Mouse (Mus musculus) kidney, adult 2 months (tissue): ENCODE results near the gene Mapre1. TPM values are rescaled to one million over a fixed set of nuclear protein-coding genes. Genes with fewer than 3 reads are reported as not detected.
"Not testable (repeated sequence)": the region's sequence is repeated elsewhere in the genome, so short reads cannot be mapped to it uniquely, and the experiment has no call there.

Experiments
- DNase-seq: peaks from one replicate; pipeline ENCODE4 v3.0.0; 2021
- H3K27ac ChIP-seq: fragments of 200-500 bp; 2 replicates; pipeline ENCODE4 v1.5.1; 2012; ENCODE audit warnings: low read depth, low read length, control low read depth, inconsistent platforms; ENCODE audit not compliant: insufficient read depth
- H3K27me3 ChIP-seq: fragments of 200-500 bp; replicated peaks from 2 replicates; pipeline ENCODE4 v1.6.1; 2012; ENCODE audit warnings: mild to moderate bottlenecking, moderate library complexity, low read length, inconsistent platforms; ENCODE audit not compliant: control insufficient read depth, insufficient read depth
- H3K36me3 ChIP-seq: fragments of 200-500 bp; 2 replicates; pipeline ENCODE4 v1.6.1; 2012; ENCODE audit warnings: mild to moderate bottlenecking, moderate library complexity, low read length, inconsistent platforms; ENCODE audit not compliant: control insufficient read depth, insufficient read depth
- H3K4me1 ChIP-seq: fragments of 200-500 bp; 2 replicates; pipeline ENCODE4 v1.6.1; 2011; ENCODE audit warnings: low read length; ENCODE audit not compliant: control insufficient read depth, insufficient read depth
- H3K4me3 ChIP-seq: fragments of 200-500 bp; 2 replicates; pipeline ENCODE4 v1.5.1; 2011; ENCODE audit warnings: mild to moderate bottlenecking, low read depth, low read length, control low read depth; ENCODE audit not compliant: insufficient read depth
- CTCF ChIP-seq: fragments of 200-500 bp; conservative IDR thresholded peaks from 2 replicates; pipeline ENCODE4 v1.5.1; 2011; ENCODE audit warnings: low read depth, mild to moderate bottlenecking, control low read depth, low read length, moderate library complexity, mixed read lengths; ENCODE audit not compliant: insufficient read depth, insufficient read length
- POLR2A ChIP-seq: fragments of 200-500 bp; IDR thresholded peaks from one replicate; pipeline ENCODE4 v1.6.1; 2011; ENCODE audit warnings: low read depth, low read length, control low read depth
- WGBS: fragments of 180-500 bp; shearing (Covaris S2); methylation state at CpG from one replicate; pipeline ENCODE4 v1.1.7; 2018; 5-methylcytosine and 5-hydroxymethylcytosine counted together
- polyA plus RNA-seq: library from polyadenylated mRNA; depleted of rRNA; stranded (reverse); fragments of >200 nt; gene quantifications from 2 replicates; pipeline ENCODE4 v1.2.3, GENCODE M21; 2012

The Mapre1 gene
- polyA plus RNA-seq, 1 experiment: 11.2 TPM

DNA sequence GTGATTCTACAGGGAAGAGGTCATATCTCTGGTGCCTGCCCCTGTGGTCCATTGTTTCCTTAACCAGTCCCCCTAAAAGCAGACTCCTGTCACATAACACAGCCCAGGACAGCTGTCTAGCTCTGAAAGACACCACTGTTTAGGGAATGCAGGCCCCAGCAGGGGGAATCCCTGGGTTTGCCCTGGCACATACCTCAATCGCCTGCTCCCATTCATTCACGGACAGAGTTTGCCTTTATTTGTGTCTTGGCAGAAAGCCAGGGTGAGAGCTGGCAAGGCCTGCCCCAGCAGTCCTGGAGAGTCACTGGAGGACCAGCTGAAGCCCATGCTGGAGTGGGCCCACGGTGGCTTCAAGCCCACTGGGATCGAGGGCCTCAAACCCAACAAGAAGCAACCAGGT, 27.8 kb upstream of the Mapre1 start:
- TF ChIP-seq CTCF (no peak), POLR2A (no peak)
- Histone ChIP-seq H3K27me3 (no peaks in the 10 kb centered on the region), H3K27ac (no peak overlapping the region), H3K4me1 (no peaks in the 10 kb centered on the region), H3K36me3 (no peaks in the 10 kb centered on the region), H3K4me3 (no peak overlapping the region)
- DNase-seq: peak; percentile 14
- WGBS: 38% methylated on average over 4 of the region's 4 CpGs

DNA sequence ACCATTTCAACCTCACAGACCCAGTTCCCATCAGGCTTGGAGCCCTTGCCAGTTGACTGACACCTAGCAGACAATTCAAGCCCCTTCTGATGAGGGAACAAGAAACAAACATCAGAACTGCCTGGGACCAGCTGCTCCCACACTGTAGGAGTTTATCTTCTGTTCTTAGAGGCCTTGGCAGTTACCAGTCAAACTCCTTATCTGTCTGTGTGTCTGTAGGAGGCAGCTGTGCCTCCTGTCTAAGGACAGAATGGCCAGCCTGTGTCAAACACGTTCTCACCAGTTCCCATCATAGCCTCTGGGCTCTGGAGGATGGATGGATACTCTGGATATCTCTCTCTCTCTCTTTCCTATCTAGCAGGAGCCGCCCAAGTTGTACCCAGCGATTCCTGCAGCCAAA, 23.2 kb upstream of the Mapre1 start:
- H3K4me1 ChIP-seq, H3K36me3 ChIP-seq, DNase-seq, H3K27ac ChIP-seq, H3K4me3 ChIP-seq, H3K27me3 ChIP-seq: not testable (repeated sequence)
- 76% methylated on average over 3 of the region's 3 CpGs for WGBS

GRCm38 (mm10) chr2:153723098-153723497, 18.0 kb upstream of the Mapre1 start:
- 89% methylated on average over 1 of the region's 1 CpGs for WGBS
- H3K4me3 ChIP-seq: no peak overlapping the region
- H3K27ac ChIP-seq: no peak overlapping the region
- H3K36me3 ChIP-seq: no peaks in the 10 kb centered on the region
- no peak for TF ChIP-seq POLR2A
- TF ChIP-seq CTCF: no peak
- no peaks in the 10 kb centered on the region for H3K27me3 ChIP-seq
- no peaks in the 10 kb centered on the region for H3K4me1 ChIP-seq
- no peak for DNase-seq

GRCm38 (mm10) chr2:153724424-153724823, 16.6 kb upstream of the Mapre1 start:
- WGBS: 95% methylated on average over 2 of the region's 2 CpGs
- TF ChIP-seq CTCF (no peak), POLR2A (no peak)
- no peak for DNase-seq
- Histone ChIP-seq H3K4me3 (no peak overlapping the region), H3K27ac (no peak overlapping the region), H3K36me3 (no peaks in the 10 kb centered on the region), H3K27me3 (no peaks in the 10 kb centered on the region), H3K4me1 (no peaks in the 10 kb centered on the region)

DNA sequence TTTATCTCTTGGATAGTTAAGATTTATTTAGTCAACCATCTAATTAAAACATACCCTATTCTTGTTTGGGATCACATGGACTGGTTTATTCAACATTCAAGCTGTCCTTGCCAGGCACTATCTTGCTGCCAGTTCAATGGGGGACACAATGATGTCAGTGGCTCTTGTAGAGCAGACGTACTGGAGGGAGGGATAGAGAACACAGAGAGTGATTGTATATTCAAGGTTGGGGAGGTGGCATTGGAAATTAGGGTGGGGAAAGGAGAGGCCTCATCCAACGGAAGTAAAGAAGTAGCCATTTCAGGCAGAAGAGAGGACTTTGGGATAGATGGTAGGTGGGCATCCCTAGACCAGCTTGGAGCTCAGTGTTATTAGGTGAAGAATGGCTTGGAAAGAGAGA, 16.2 kb upstream of the Mapre1 start:
- no peak for DNase-seq
- H3K4me3 ChIP-seq: no peak overlapping the region
- H3K27me3 ChIP-seq: no peaks in the 10 kb centered on the region
- no peaks in the 10 kb centered on the region for H3K4me1 ChIP-seq
- no peaks in the 10 kb centered on the region for H3K36me3 ChIP-seq
- TF ChIP-seq CTCF: no peak
- no peak for TF ChIP-seq POLR2A
- no peak overlapping the region for H3K27ac ChIP-seq
- 92% methylated on average over 2 of the region's 2 CpGs for WGBS

GRCm38 (mm10) chr2:153725291-153725690, 15.8 kb upstream of the Mapre1 start:
- Histone ChIP-seq H3K27ac (no peak overlapping the region), H3K36me3 (no peaks in the 10 kb centered on the region), H3K27me3 (no peaks in the 10 kb centered on the region), H3K4me1 (no peaks in the 10 kb centered on the region), H3K4me3 (no peak overlapping the region)
- TF ChIP-seq POLR2A: no peak
- no peak for TF ChIP-seq CTCF
- DNase-seq: no peak
- 82% methylated on average over 4 of the region's 4 CpGs for WGBS

DNA sequence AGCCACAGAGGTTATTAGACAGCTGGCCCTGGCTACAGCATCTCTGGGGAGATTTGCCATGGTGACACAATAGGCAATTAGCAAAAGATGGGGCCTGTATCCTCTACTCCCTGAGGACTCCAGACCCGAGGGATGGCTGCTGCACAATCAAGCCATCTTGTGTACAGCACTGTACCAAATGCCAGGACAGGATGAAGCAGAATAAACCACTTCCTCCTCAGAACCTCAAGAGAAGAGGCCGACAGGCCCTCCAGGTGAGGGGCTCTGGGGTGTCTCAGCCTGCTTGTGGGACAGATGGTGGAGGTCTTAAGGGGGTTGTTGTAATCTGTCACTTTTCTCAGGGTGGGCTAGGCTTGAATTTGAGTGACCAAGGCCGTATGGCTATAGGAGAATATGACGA, 7.0 kb upstream of the Mapre1 start:
- Histone ChIP-seq H3K36me3 (no peaks in the 10 kb centered on the region), H3K4me3 (no peak overlapping the region), H3K4me1 (no peaks in the 10 kb centered on the region), H3K27ac (no peak overlapping the region), H3K27me3 (no peaks in the 10 kb centered on the region)
- TF ChIP-seq CTCF (no peak), POLR2A (no peak)
- WGBS: 83% methylated on average over 4 of the region's 4 CpGs
- no peak for DNase-seq

DNA sequence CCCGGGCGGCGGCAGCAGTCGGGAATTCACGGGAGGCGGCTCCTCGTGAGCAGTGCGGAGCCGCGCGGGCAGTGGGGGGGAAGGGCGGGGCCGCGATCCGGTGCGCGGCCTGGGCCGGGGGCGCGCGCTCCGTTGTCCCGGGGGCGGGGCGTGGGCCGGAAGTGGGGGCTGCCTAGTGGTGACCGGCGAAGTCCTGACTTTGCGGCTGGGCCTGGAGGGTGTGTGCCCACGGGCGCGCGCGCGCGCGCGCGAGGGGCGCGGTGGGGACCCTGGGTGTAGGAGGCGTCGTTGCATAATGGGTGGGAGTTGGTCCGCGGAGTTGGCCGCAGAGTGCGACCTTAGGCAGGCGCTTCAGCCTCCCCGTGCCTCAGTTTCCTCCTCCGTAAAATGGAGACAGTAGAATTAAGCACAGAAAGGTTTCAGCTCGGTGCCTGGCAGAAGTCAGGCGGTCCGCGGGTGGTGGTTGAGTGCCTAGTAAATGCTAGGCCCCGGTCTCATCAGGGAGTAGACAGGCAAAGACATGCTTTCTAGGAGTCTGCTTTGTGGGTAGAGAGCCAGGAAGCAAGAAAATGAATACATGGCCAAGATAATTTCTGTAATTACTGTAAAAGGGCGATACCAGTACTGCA, 477 bp downstream of the Mapre1 start:
- H3K4me1 ChIP-seq: peaks cover 22% of the 10 kb centered on the region
- peak overlapping the region; percentile 71 for H3K27ac ChIP-seq
- peak overlapping the region; percentile 96 for H3K4me3 ChIP-seq
- no peaks in the 10 kb centered on the region for H3K27me3 ChIP-seq
- TF ChIP-seq CTCF (no peak), POLR2A (no peak)
- 1% methylated on average over 56 of the region's 56 CpGs for WGBS
- no peak for DNase-seq
- H3K36me3 ChIP-seq: no peaks in the 10 kb centered on the region
